Mouse (Mus musculus): ENCODE results near the gene Esyt1. TPM values are rescaled to one million over a fixed set of nuclear protein-coding genes. Genes with fewer than 3 reads are reported as not detected.
"Not testable (repeated sequence)": the region's sequence is repeated elsewhere in the genome, so short reads cannot be mapped to it uniquely, and the experiment has no call there.

Gene Esyt1
- total RNA-seq (2021) = 10 to 100 TPM; 12.5 to 17.6 TPM
- long read RNA-seq, experiment 1, partial matches to known transcripts = 1 of 6 reads
- long read RNA-seq, experiment 1, other reads (novel, unspliced or antisense) = 5 of 6 reads
- long read RNA-seq, experiment 2, transcript Esyt1-201 (31 exons, 3,981 nt) = major isoform, 8 of 12 reads
- long read RNA-seq, experiment 2, partial matches to known transcripts = 3 of 12 reads
- long read RNA-seq, experiment 2, other reads (novel, unspliced or antisense) = 1 of 12 reads

DNA sequence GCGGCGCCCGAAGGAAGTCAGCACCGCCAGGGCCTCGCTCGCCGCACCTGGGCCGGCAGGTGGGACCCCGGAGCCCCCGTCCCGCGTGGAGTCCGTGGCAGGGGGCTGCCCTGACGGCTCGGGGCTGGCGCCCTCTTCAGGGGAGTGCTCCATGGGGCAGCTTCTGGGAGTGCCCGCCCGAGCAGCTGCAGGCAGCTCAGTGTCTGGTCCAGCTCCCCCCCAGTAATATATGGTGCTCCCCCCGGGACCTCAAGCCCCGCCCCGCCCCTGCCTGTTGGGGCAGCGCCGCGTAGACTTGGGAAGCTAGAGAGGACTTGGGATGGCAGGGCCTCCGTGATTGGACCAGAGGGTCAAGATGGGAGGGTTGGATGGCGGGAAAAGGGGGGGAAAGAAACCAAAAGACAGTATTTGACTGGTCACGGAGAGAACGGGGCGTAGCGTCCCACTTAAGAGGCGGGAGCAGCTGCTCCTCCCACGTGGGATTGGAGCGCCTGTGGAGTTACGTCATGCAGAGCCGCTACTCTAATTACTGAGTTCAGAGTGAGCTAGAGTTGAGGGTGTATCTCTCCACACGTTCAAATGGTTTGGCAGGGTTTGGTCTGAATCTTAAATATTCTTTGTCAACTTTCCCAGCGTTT is at the start of gene Esyt1:
Esyt1 (minus strand) TSS at position 201 of the 638 bp plus-strand sequence.
- DNase-seq = peak; percentile 97

DNA sequence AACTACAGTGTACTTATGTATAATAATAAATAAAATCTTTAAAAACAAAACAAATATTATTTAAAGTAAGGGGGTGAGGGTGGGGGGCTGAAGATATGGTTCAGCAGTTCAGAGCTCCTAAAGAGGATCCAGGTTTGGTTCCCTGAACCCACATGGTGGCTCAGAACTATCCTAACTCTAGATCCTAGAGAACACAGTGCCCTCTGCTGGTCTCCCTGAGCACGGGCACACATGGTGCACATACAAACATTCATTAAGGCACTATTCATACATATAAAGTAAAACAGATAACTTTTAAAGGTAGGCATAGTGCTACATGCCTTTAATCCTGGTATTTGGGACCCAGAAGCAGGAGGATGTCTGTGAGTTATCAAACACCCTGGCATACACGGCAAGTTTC is 49.4 kb upstream of the Esyt1 start:
- DNase-seq = no peak

DNA sequence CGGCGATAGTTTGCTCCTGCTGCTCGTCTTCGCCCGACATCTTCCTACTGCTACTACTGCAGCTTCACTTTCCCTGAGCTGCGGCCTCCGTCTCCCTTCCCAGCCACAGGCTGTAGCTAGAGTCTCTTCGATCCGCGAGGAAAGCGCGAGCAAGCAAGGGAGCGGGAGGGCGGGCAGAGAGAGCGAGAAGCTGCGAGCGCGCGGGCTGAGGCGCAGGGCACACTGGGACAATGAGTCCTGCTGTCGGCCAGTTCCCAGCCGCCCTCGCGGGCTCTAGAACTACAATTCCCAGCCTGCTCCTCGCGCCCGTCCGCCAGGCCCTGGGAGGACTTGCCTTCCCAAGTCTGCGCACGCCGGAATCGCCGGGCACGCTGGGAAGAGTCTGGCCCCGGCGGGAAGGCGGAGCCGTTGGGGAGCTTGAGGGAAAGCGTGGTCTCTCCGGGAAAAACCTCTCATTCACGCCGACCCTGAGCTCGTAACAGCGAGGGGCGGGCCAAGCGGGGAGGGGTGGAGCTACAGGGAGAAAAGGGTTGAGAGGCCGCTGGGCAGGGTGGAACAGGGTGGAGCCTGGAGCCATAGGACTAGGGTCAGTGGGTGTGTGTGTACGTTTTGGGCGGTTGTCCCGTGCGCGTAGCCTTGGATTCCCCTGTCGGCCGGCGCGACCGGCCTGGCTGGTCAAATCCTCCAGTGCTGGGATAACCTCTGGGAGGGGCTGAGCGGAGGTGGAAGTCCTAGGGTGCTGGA is 40.3 kb upstream of the Esyt1 start, which contains the start of gene Pa2g4:
Pa2g4 (minus strand) TSS at position 200 of the 744 bp plus-strand sequence.
- peak; percentile 99 for DNase-seq

DNA sequence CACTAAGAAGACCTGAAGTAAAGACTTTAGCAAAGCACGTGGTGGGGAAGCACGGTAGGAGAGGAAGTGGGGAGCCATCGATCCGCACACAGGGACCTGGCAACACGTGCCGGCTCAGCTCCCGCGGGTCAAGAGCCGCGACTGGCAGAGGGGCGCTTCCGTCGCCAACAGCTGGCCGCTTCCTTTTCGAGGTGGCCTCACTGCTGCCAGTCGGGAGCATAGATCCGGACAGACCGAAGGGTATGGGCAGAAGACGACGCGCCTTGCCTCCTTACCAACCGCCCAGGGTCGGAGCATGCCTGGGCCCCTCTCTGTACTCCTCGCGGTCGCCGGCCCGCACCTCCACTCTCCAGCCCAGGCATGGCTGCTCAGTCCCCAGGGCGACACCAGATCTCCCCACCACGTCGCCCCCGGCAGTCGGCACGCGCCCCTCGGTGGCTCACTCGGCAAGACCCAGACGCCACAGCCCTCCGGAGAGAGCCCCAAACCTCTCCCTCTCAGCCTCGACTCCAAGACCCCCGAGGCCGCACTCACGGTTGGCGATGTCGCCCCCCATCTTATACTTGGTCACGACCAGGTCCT is 39.6 kb upstream of the Esyt1 start:
- DNase-seq = peak; percentile 30

DNA sequence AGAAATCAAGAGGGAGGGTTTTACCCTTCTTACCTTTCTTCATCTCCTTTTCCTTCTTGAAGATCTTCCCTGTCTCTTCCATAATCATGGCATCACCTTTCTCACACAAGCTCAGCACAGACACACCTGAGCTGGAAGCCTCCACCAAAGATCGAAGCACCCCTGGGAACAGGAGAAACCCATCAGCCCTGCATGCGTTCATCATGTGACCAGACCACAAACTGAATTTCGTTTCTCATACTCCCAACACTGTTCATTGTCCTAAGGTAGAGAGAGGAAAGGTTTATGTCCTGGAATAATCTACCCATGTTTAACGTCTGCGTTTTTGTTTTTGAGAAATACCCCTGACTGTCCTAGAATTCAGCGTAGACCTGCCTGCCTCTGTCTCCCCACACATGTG is 37.9 kb upstream of the Esyt1 start:
- no peak for DNase-seq

DNA sequence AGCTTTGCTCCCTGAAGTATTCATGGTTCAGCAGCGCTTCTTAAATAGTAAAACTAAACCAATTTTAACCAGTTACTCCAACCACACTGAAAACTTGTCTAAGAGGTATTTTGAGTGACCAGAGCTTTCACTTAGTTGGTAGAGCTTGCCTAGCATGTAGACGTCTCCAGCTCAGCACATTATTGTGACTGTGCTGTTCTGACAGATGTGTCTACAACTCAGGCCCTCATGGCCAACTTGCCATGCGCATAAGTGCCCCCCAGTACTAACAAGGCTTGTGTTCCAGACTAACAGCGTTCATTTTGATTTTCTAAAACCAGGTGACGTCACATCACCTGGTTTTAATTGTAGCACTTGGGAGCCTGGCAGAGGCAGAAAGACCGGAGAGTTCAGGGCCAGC is 31.3 kb upstream of the Esyt1 start:
- DNase-seq = no peak

DNA sequence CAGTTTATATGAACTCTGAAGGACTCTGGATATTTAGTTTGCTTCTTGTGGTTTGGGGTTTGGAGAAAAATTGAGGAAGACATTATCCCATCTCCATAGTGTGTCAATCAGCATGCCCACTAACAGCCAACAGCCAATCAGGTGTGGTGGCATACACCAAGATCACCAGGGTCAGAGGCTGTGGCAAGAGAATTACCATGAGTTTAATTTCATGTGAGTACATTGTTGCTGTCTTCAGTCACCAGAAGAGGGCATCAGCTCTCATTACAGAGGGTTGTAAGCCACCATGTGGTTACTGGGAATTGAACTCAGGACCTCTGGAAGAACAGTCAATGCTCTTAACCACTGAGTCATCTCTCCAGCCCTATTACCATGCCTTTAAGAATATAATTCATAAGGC is 30.6 kb upstream of the Esyt1 start:
- DNase-seq = no peak

DNA sequence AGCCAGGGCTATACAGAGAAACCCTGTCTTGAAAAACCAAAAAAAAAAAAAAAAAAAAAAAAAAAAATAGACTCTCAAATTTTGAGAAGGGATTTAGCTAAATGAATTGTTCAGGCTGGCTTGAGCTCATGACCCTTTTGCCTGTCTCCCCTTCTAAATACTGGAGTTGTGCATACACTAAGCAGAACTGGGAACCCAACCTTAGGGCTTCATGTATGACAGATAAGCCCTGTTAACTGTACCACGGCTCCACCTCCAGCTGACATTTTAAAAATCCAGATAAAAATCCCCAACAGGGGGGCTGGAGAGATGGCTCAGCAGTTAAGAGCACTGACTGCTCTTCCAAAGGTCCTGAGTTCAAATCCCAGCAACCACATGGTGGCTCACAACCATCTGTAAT is 29.9 kb upstream of the Esyt1 start:
- DNase-seq = not testable (repeated sequence)

DNA sequence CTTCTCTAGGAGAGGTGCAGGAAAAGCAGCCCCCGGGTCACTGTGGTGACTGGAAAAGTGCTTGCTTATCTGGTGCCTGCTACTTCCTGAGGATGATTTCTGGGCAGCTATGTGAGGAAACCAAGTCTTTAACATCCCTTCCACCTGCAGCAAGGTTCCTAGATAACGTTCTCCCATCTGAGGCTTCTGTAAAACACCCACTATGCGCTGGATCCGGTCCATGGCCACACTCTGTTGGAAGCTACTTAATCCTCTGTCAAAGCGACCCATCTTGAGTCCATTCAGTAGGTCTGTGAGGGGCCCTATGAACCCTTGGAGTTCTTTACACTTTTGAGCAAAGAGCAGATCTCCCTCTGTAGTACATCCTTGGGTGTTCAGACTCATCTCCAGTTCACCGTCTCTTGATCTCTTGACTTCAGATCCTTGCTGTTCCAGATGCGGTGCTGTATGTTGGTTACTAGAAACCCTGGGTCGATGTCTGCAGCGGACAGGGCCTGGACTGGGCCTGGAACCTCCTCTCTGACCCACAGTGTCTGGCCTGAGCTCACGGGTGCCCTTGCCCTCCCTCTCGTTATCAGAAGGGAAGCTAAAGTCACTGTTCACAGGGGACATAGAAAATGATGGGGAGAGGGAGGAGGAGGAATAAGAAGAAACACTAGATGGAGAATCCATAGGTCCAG is 24.6 kb upstream of the Esyt1 start:
- DNase-seq = not testable (repeated sequence)

DNA sequence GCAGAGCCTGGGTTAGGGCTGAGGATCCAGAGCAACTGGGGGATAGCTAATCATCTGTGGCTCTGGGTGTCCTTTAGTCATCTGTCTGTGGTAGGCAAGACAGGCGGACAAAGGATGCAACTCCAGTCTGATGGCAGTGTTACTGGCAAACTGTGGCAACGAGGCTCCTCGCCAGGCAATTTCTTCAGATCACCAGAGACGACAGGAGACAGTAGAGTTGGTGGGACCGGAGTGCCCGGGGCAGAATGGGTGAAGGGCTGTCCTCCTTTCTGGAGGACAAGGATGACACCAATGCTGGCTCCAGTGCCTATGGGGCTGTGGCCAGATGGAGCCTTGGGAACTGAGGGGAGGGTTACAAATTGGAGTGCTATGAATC is 24.0 kb upstream of the Esyt1 start:
- peak; percentile 32 for DNase-seq

DNA sequence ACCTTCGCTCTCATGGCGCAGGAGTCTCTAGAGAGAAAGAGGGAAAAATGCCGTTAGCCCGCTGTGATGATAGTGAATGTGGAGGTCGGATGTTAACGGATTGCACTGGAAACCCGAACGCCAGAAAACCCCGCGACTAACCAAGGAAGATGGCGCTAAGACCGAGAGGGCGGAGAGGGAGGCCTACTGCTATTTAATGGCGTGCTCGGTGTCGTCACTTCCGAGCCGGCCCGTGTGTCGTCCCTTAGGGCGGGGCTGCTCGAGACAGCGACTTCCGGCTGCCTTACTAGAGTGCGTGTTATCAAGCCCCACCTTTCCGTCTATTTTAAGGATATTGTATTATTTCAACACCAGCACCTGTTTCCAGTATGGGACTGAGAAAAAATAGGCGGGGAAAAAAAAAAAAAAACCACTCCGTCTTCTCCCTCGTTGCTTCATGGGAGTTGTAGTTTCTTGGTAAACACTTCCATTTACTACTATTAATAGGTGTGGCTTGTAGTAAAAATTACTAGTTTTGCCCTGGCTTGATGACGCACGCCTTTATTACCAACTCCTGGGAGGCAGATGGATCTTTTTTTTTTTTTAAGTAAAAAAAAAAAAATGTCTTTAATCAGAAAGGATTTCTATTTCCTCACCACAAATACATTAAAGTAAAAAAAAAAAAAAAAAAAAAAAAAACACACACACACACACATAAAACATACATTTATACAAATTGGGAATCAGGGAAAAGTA is 23.4 kb upstream of the Esyt1 start, which contains the start of gene Rpl41:
Rpl41 (minus strand) TSS at position 359 of the 735 bp plus-strand sequence.
- peak; percentile 93 for DNase-seq

DNA sequence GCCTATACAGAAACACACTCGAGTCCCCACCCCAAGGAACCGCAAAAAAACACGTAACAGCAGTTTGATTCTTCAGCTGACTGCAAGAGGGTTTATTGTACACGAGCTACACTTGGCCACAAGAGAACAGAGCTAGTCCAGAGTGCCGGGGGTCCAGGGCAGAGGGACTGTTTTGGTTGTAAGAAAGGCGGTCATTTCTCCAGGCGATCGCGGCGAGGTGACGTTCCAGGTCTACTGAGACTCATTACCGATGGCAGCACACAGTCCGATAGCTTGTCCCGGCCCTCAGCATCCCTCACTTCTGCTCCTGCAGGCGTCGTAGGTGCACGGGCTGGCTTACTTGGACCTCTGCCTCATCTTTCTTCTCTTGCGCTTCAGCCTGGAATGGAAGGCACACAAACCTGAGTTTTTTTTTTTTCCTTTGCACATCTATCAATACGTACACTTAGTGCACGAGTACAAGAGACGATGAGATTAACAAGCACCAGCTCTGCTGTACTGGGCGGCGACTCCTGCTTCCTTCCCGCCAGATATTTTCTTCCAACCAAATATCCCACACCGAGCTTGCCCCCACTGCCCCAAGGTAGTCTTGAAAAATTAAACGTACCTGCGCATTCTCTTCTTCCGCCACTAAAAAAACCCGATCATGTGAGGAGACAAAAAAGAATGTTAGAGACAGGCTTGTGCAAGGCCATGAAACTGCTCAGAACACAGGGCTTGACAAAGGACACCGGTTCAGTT is 22.6 kb upstream of the Esyt1 start:
- not testable (repeated sequence) for DNase-seq

DNA sequence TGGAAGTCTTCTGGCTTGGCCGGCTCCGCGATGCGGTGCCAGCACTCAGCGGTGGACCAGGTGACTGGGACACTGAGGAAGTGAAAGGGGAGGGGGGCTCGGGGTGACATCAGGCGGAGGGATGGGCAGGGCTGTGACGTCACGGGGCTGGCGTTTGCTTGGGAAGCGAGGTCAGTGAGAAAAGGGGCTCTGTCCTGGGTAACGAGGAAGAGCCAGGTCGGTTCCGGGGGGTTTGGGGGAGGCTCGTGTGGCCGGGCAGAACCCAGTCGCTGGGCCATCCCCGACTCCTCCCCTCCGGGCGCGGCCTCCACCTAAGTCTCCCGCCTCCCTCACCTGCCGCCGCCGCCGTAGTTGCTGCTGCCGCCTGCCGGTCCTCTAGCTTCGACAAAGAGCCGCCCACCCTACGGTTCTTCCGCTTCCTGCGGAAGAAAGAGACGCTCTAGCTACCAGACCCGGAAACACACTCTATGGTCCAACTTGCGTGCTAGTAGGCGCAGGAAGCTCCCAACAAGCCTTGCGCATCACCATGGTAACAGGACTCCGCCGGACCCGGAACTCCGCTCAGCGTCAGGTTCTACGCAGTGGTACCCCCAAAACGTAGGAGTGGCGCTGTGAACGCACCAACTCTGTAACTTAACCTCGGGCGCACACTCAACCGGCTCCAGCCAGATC is 21.8 kb upstream of the Esyt1 start, which contains the start of gene Zc3h10:
Zc3h10 (minus strand) TSS at position 414 of the 672 bp plus-strand sequence.
- peak; percentile 94 for DNase-seq

DNA sequence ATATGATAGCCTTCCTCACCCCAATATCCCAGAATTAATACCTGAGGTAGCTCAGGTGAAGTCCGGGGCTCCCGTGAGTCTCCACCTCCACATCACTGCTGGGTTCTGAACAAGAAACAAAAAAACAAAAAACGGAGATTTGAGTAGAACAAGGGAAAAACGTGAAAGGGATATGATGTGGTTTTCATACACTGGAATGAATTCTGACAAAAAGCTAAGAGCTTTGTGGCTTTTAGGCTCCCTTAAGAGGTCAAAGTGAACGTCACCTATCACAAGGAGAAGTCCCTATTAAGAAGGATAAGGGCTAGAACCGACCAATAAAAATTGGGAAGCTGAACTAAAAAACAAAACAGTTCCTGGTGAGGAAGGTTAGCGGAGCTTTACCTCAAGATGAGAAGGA is 21.1 kb upstream of the Esyt1 start:
- no peak for DNase-seq

DNA sequence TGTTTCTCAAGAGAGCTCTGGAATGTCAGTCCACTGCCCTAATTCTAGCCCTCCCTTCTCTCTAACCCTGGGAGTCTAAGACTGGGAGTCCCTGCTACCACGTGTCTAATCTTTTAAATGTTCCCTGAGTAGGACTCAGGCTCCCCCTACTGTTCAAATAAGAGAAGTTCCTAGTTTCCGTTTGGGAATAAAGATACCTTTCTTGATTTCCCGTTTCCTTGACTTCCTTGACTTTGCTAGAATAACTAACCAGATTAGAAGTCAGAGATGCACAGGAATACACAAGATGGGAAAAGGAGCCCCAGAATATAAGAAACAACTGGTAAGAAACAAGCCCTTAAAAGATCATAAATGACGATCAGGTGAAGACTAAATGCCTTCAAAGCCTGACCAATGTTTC is 20.7 kb upstream of the Esyt1 start:
- DNase-seq = no peak

DNA sequence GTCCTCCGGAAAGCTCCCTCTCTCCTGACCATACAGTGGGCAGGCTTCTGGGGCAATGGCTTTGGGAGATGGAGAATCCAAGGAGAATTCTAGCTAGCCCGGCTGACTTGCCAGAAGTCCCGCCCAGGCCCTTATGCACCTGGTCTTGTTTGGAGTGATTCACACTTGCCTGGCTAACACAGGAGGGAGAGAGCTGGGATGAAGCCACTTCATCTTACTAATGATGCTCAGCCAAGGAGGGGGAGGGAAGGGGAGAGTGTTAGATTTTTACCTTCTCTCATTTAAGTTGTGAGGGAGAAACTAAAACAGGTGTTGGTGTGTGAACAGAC is 19.9 kb upstream of the Esyt1 start:
- no peak for DNase-seq

DNA sequence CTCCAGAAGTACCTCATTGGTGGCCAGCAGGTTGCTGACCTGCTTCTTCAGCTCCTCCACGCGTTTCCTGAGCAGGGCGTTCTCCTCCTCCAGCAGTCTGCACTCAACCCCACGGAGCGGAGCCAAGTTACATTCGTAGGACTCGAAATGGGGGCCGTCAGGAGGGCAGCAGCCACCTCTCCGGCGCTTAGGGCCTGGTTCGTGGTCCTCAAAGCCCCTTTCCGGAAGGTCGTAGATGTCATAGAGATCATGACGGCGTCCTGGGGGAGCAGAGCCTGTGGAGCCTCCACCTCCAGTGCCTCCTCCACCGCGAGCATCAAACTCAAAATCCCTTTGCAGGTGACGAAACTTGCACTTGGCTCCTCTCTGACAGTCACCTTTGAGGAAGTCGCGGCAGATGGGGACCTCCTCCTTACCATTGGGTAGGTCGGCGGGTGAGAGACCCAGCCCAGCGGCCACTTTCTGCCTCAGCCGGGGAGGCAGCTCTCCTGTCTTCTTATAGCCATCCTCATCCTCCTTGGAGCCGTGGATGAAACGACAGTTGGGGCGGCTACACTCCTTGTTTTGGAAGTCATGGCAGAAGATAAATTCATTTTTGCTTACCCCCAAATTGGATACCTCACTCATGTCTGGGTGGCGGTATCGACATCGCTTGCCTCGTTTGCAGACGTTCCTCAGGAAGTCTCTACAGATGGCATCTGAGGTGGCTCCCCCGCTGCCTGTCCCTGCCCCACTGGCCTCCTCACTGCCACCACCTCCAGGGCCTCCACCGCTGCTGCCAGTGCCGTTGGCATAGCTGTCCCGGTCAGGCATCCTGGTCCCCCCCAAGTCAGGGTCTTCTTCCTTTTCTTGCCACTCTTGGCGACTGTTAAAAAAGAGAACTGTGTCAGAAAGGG is 19.3 kb upstream of the Esyt1 start:
- DNase-seq = no peak

DNA sequence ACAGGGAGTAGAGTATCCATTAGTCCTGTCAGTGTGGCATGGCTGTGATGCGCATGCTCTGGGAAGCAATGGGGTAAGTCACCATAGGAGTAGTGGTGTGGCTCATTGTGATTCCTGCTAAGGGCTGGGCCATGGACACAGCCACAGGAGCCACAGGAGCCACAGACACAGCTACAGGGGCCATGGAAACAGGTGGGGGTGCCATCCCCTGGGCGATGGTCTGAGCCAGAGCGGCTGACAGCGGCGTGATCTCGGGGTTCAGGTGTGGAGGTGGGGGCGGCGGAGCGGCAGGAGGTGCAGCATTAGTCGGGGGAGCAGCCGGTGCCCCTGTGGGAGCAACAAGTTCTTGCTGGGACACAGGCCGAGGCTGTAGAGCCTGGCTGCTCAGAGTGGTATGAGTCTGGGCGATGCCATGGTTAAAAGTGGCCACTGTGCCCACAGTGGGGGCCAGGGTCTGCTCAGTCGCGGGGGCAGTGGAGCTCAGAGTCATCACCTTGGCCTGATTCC is 18.5 kb upstream of the Esyt1 start:
- no peak for DNase-seq

DNA sequence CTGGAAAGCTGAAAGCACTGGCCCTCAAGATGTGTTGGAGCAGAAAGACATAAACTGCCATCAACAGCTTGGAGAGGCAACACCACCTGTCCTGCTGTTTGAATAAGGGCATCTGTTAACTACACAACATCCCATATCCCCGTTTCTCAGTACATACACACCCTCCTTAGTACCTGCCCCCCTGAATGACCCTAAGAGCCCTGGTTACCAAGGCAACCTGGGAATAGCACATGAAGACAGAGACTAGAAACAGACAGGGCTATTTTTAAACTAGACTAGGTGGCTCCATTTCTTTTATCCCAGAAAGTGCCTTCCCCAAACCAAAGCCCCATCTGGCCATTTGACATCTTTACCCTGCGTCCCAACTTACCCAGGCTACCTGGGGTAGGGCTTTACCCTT is 17.4 kb upstream of the Esyt1 start:
- no peak for DNase-seq

All from gastrocnemius, postnatal 25 days (tissue).